Mouse (Mus musculus): ENCODE measurements at regions not wholly inside any gene's neighbourhood (a gene's known extent, or its start where the extent isn't known, plus 50 kb on each side); places are given as distances from the start of the nearest gene placed in this dataset.
"Not testable (repeated sequence)": the region's sequence is repeated elsewhere in the genome, so short reads cannot be mapped to it uniquely, and the experiment has no call there.

GRCm38 (mm10) chr11:111964066-111964465, 818.0 kb upstream of the Sox9 start:
- Histone ChIP-seq H3K9ac (replicated peaks) (no peak overlapping the region), H3K4me1 (replicated peaks) (peaks cover 18% of the 10 kb centered on the region), H3K4me3 (replicated peaks) (no peak overlapping the region), H3K27ac (peak overlapping the region; percentile 74; the same call in 1 of the 2 replicates), H3K4me2 (no peak overlapping the region), H3K36me3 (no peaks in the 10 kb centered on the region), H3K27me3 (no peaks in the 10 kb centered on the region), H3K9me3 (no peaks in the 10 kb centered on the region)
- ATAC-seq (ENCODE audit: insufficient number of reproducible peaks, insufficient read depth, low FRiP score, low TSS enrichment, low read depth) = no peak
- WGBS = 20% methylated on average over 6 of the region's 6 CpGs

- Histone ChIP-seq H3K36me3 (no peaks in the 10 kb centered on the region), H3K4me2 (no peak overlapping the region), H3K27me3 (no peaks in the 10 kb centered on the region), H3K4me1 (replicated peaks) (peaks cover 11% of the 10 kb centered on the region), H3K9me3 (no peaks in the 10 kb centered on the region), H3K4me3 (replicated peaks) (no peak overlapping the region), H3K27ac (no peak overlapping the region), H3K9ac (replicated peaks) (no peak overlapping the region)
- WGBS = 81% methylated on average over 3 of the region's 3 CpGs
- no peak for ATAC-seq (ENCODE audit: insufficient number of reproducible peaks, insufficient read depth, low FRiP score, low TSS enrichment, low read depth)
These were observed 815.6 kb upstream of the Sox9 start for GRCm38 (mm10) chr11:111966401-111966800.

DNA sequence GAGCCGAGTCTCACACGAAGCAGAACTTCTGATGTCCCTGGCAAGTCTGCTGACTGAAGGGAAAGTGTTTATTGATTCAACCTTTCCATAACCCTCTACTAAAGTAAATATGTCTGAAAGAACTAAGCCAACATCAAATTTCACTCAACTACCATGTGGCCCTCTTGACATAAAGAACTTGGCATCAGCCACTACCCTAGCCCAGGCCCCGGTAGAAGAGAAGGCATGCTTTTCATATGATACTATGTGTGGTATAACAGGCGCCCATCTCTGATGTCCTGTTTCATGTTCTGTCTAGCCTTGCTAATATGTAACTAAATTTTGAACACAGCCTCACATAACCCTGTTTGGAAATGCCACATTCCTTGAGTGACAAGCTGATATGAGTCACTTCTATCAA, 811.0 kb upstream of the Sox9 start:
- no peak overlapping the region for H3K27ac ChIP-seq
- no peak overlapping the region for H3K4me3 ChIP-seq (replicated peaks)
- H3K9me3 ChIP-seq = no peaks in the 10 kb centered on the region
- H3K4me1 ChIP-seq (replicated peaks) = no peaks in the 10 kb centered on the region
- H3K36me3 ChIP-seq = no peaks in the 10 kb centered on the region
- H3K4me2 ChIP-seq = no peak overlapping the region
- no peaks in the 10 kb centered on the region for H3K27me3 ChIP-seq
- no peak overlapping the region for H3K9ac ChIP-seq (replicated peaks)
- no peak for ATAC-seq (ENCODE audit: insufficient number of reproducible peaks, insufficient read depth, low FRiP score, low TSS enrichment, low read depth)
- WGBS = 72% methylated on average over 4 of the region's 4 CpGs

DNA sequence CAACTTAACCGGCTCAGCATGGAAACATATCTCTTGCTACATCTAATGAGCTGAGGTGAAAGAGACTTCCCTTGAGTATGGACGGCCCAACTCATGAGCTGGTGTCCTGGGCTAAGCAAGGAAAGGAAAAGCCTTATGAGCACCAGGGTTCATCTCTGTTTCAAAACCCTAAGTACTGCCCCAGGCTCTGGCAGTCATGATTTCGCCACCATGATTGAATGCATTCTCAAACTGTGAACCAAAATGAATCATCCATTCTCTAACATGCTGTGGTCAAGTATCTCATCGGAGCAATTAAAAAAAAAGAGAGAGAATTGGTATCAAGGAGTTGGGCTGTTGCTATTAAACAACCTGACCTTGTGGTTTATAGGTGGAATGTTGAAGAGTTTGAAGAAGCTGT, 803.4 kb upstream of the Sox9 start:
- Histone ChIP-seq H3K9ac (replicated peaks) (no peak overlapping the region), H3K4me3 (replicated peaks) (no peak overlapping the region), H3K4me1 (replicated peaks) (no peaks in the 10 kb centered on the region), H3K27ac (no peak overlapping the region), H3K36me3 (no peaks in the 10 kb centered on the region), H3K27me3 (no peaks in the 10 kb centered on the region), H3K9me3 (no peaks in the 10 kb centered on the region), H3K4me2 (no peak overlapping the region)
- 82% methylated on average over 4 of the region's 4 CpGs for WGBS
- no peak for ATAC-seq (ENCODE audit: insufficient number of reproducible peaks, insufficient read depth, low FRiP score, low TSS enrichment, low read depth)

DNA sequence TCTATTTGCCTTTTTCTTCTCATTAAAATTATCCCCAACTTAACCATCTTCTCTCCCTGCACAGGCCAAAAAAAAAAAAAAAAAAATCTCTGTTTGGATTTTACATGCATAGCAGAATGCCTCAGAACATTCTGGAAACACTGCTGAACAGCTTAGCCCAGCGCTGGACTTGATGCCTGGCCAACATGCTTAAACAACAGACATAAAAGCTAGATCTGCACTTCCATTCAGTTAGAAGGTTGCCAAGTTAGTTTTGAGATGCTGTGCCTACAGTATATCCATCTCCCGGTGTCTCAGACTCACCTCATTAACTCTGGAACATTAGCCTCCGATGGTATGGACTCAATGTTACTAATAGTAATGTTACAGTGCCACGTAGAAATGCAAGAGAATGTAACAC, 785.6 kb upstream of the Sox9 start:
- Histone ChIP-seq H3K9me3 (no peaks in the 10 kb centered on the region), H3K4me2 (no peak overlapping the region), H3K4me3 (replicated peaks) (no peak overlapping the region), H3K4me1 (replicated peaks) (peaks cover 16% of the 10 kb centered on the region), H3K27ac (no peak overlapping the region), H3K9ac (replicated peaks) (no peak overlapping the region), H3K27me3 (no peaks in the 10 kb centered on the region), H3K36me3 (no peaks in the 10 kb centered on the region)
- ATAC-seq (ENCODE audit: insufficient number of reproducible peaks, insufficient read depth, low FRiP score, low TSS enrichment, low read depth) = no peak
- WGBS = 71% methylated on average over 4 of the region's 4 CpGs

- H3K36me3 ChIP-seq; H3K27me3 ChIP-seq; H3K4me3 ChIP-seq (replicated peaks); H3K9me3 ChIP-seq; H3K4me1 ChIP-seq (replicated peaks); H3K9ac ChIP-seq (replicated peaks); H3K4me2 ChIP-seq; H3K27ac ChIP-seq: not testable (repeated sequence)
- WGBS = 64% methylated on average over 1 of the region's 2 CpGs
- ATAC-seq (ENCODE audit: insufficient number of reproducible peaks, insufficient read depth, low FRiP score, low TSS enrichment, low read depth) = 0 out of 2 replicates have a peak, but pooled peaks have one; percentile 71
These were observed 771.2 kb upstream of the Sox9 start for GRCm38 (mm10) chr11:112010848-112011247.

GRCm38 (mm10) chr11:112017906-112018305, 764.1 kb upstream of the Sox9 start:
- no peaks in the 10 kb centered on the region for H3K36me3 ChIP-seq
- no peak overlapping the region for H3K27ac ChIP-seq
- H3K9ac ChIP-seq (replicated peaks) = no peak overlapping the region
- no peak overlapping the region for H3K4me3 ChIP-seq (replicated peaks)
- no peaks in the 10 kb centered on the region for H3K4me1 ChIP-seq (replicated peaks)
- no peak for ATAC-seq (ENCODE audit: insufficient number of reproducible peaks, insufficient read depth, low FRiP score, low TSS enrichment, low read depth)
- no peak overlapping the region for H3K4me2 ChIP-seq
- H3K9me3 ChIP-seq = no peaks in the 10 kb centered on the region
- WGBS = 72% methylated on average over 3 of the region's 3 CpGs
- H3K27me3 ChIP-seq = no peaks in the 10 kb centered on the region

DNA sequence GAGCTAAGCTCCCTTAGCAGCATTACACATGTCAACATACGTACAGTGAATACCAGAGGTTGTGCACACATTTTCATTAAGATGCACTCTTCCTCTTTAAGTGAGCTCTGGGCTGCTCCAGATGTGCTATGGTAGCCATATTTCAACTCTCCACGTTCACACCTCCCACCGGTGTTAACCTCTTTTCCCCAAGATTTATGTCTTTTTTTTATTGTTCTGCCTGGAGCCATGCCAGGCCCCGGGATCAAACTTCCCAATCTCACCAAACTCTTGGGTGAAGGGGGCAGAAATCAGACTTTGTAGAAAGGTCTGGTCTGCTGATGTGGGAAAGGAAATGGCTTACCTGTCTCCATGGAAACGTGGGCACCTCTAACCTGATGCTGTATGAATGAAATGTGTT, 754.0 kb upstream of the Sox9 start:
- peak; percentile 47; the same call in 1 of the 2 replicates for ATAC-seq (ENCODE audit: insufficient number of reproducible peaks, insufficient read depth, low FRiP score, low TSS enrichment, low read depth)
- Histone ChIP-seq H3K9me3 (peaks cover 8% of the 10 kb centered on the region; the same call in 1 of the 2 replicates), H3K27me3 (no peaks in the 10 kb centered on the region), H3K27ac (peak overlapping the region; percentile 59; the same call in 1 of the 2 replicates), H3K4me2 (no peak overlapping the region), H3K4me1 (replicated peaks) (peaks cover 10% of the 10 kb centered on the region; the same call in 1 of the 2 replicates), H3K36me3 (no peaks in the 10 kb centered on the region), H3K4me3 (replicated peaks) (no peak overlapping the region), H3K9ac (replicated peaks) (no peak overlapping the region)
- WGBS = 24% methylated on average over 5 of the region's 5 CpGs

GRCm38 (mm10) chr11:112038741-112039140, 743.3 kb upstream of the Sox9 start:
- H3K4me3 ChIP-seq (replicated peaks) = no peak overlapping the region
- H3K4me2 ChIP-seq = no peak overlapping the region
- ATAC-seq (ENCODE audit: insufficient number of reproducible peaks, insufficient read depth, low FRiP score, low TSS enrichment, low read depth) = no peak
- 94% methylated on average over 11 of the region's 11 CpGs for WGBS
- no peaks in the 10 kb centered on the region for H3K9me3 ChIP-seq
- H3K36me3 ChIP-seq = no peaks in the 10 kb centered on the region
- peaks cover 2% of the 10 kb centered on the region; the same call in 1 of the 2 replicates for H3K4me1 ChIP-seq (replicated peaks)
- no peak overlapping the region for H3K27ac ChIP-seq
- H3K27me3 ChIP-seq = no peaks in the 10 kb centered on the region
- no peak overlapping the region for H3K9ac ChIP-seq (replicated peaks)

DNA sequence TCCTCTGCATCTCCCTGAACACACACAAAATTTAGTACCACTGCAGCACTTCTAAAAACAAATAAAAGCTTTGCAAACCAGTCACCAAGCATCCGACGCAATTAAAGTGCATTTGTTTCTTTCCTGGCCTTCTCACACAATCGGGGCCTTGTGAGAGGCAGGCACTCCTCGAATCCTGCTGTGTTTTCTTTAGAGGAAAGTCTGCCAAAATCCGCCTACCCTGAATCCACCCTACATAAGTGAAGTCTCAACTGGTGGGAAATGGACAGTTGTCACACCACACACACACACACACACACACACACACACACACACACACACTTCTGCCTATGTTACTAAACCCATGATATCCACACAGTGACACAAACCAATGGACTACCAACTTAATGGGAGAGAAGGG, 737.6 kb upstream of the Sox9 start:
- peak; percentile 59; the same call in 1 of the 2 replicates for ATAC-seq (ENCODE audit: insufficient number of reproducible peaks, insufficient read depth, low FRiP score, low TSS enrichment, low read depth)
- Histone ChIP-seq H3K4me1 (replicated peaks) (peaks cover 10% of the 10 kb centered on the region; the same call in 1 of the 2 replicates), H3K27me3 (no peaks in the 10 kb centered on the region), H3K9ac (replicated peaks) (no peak overlapping the region), H3K36me3 (no peaks in the 10 kb centered on the region), H3K27ac (peak overlapping the region; percentile 82), H3K4me3 (replicated peaks) (no peak overlapping the region), H3K4me2 (no peak overlapping the region), H3K9me3 (no peaks in the 10 kb centered on the region)
- 39% methylated on average over 5 of the region's 5 CpGs for WGBS

GRCm38 (mm10) chr11:112045353-112045752, 736.7 kb upstream of the Sox9 start:
- H3K36me3 ChIP-seq = no peaks in the 10 kb centered on the region
- no peaks in the 10 kb centered on the region for H3K27me3 ChIP-seq
- peaks cover 10% of the 10 kb centered on the region; the same call in 1 of the 2 replicates for H3K4me1 ChIP-seq (replicated peaks)
- 87% methylated on average over 2 of the region's 2 CpGs for WGBS
- no peaks in the 10 kb centered on the region for H3K9me3 ChIP-seq
- no peak for ATAC-seq (ENCODE audit: insufficient number of reproducible peaks, insufficient read depth, low FRiP score, low TSS enrichment, low read depth)
- no peak overlapping the region for H3K4me3 ChIP-seq (replicated peaks)
- H3K9ac ChIP-seq (replicated peaks) = no peak overlapping the region
- peak overlapping the region; percentile 82 for H3K27ac ChIP-seq
- no peak overlapping the region for H3K4me2 ChIP-seq

- no peaks in the 10 kb centered on the region for H3K36me3 ChIP-seq
- no peak overlapping the region for H3K27ac ChIP-seq
- no peak overlapping the region for H3K4me3 ChIP-seq (replicated peaks)
- H3K4me2 ChIP-seq = no peak overlapping the region
- 79% methylated on average over 7 of the region's 7 CpGs for WGBS
- no peaks in the 10 kb centered on the region for H3K27me3 ChIP-seq
- no peaks in the 10 kb centered on the region for H3K9me3 ChIP-seq
- ATAC-seq (ENCODE audit: insufficient number of reproducible peaks, insufficient read depth, low FRiP score, low TSS enrichment, low read depth) = no peak
- H3K4me1 ChIP-seq (replicated peaks) = peaks cover 11% of the 10 kb centered on the region; the same call in 1 of the 2 replicates
- H3K9ac ChIP-seq (replicated peaks) = no peak overlapping the region
These were observed 731.7 kb upstream of the Sox9 start for GRCm38 (mm10) chr11:112050362-112050761.

Data from limb, embryonic 12.5 days (tissue).